Mouse (Mus musculus): Measurements from ENCODE around the gene 4833439L19Rik.

DNA sequence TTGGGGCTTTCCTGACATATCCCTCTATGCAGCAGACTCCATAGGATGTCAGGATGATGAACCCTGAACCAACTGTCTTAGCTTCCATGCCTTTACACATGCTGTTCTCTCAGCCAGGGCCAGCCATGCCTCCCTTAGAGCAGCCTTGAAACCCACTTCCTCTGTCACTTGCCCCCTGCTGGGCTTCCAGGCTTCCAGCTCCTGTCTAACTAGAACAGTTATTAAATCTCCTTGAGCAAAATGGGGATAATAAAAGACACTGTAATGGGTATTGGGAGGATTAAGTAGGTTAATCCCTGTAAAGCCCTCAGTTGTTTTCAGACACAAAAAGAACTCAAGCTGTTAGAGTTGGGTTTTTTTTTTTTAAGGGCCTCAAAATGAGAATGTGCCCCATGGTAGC, 38.3 kb upstream of the 4833439L19Rik start:
- TF ChIP-seq CTCF (conservative IDR thresholded peaks at IDR 0.05; ENCODE audit: low read length) (no peak), NANOG (IDR thresholded peaks at IDR 0.05; ENCODE audit: borderline replicate concordance, low read length) (no peak), POU5F1 (IDR thresholded peaks at IDR 0.05; ENCODE audit: borderline replicate concordance, low read length) (no peak)
